Mouse (Mus musculus) thymus, postnatal 4 days (tissue): Measurements from ENCODE around the gene Cntnap5a.
"Not testable (repeated sequence)": the region's sequence is repeated elsewhere in the genome, so short reads cannot be mapped to it uniquely, and the experiment has no call there.

Source experiments
- DNase-seq: peaks from one replicate; pipeline ENCODE4 v3.0.0; 2021

The Cntnap5a gene

DNA sequence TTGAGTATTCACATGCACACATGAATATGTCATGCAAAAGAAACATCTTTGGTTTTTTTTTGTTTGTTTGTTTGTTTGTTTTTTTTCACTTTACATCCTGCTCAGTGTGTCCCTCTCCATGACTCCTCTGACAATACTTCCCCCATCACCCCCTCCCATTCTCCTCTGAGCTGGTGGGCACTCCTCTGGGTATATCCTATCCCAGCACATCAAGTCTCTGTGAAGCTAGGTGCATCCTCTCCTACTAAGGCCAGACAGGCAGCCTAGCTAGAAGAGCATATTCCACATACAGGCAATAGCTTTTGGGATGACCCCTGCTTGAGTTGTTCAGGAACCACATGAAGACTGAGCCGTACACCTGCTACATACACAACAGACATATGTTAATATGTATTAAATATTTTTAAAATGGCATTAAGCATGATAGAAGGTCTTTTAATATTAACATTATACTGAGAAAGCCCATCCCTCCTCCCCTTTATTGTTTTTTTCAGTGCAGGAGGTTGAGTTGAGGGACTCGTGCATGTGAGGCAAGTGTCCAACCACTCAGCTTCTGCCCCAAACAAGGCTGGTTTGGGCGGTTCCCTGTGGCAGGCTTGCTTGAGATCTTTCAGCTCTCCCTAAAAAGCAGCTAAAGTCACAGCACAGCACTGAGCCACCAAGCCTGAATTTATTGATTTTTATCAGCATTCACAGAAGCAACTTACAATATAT lies 422.6 kb downstream of the Cntnap5a start:
- no peak for DNase-seq

DNA sequence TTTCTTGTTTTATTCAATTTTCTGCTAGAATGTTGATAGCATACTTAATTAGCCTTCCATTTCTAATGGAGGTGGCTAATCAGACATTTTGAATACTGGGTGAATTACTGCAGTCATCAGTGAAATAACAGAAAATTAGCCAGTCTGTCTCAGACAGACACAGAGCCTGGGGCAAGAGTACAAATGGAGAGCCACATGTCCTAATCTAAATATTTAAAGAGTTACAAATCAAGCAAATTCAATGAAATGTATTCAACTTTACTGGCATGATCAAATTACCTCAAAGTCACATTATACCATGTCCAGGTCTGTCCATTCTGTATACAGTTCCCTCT lies 423.1 kb downstream of the Cntnap5a start:
- no peak for DNase-seq

DNA sequence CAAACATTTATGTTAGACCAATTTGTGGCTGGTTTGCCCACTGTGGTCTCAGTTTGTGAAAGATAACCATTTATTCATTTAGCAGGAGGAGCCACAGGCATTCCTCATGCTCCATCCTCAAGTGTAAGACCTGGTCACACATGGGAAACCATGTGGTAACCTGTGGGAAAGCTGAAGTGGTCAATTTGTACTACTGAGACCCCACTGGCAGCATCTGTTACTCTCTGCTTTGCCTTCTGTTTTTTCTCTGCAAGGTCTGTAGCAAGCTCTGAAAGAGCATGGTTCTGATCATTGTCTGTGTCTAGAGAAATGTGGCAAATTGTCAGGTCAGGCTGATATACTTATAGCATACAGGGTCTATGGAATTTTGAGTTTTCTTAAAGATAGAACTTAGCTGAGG lies 423.8 kb downstream of the Cntnap5a start:
- DNase-seq = no peak

- no peak for DNase-seq
Measured at GRCm38 (mm10) chr1:116125767-116126166, 441.2 kb downstream of the Cntnap5a start.

- no peak for DNase-seq
Measured at GRCm38 (mm10) chr1:116127085-116127484, 442.5 kb downstream of the Cntnap5a start.

- no peak for DNase-seq
Measured at GRCm38 (mm10) chr1:116128450-116129246, 444.1 kb downstream of the Cntnap5a start.

- DNase-seq = no peak
Measured at GRCm38 (mm10) chr1:116132471-116132870, 447.9 kb downstream of the Cntnap5a start.

DNA sequence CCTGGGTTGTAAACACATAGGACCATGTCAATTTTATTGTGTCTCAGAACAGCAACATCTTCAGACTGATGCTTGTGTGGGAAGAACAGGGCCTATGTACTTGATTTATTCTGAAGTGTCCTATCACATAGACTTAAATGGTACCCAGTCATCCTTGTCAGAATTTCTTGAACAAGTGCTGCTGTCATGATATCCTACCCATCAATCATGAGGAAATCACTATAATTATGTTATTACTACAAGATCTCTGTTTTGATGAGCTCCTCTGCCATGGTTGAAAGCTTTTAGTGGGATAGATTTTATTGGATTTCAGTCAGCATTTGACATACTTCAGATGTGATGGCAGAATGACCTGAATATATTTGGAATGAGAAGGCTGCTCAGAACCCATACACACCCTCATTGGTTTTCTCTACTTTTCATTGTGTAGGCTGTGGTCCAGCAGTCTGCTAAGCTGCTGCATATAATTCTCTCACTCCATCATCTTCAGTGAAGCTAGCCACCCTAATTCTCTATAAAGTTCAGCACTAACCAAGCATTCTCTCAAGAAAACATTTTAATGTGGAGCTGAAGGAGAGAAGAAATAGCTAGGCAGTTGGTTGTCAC lies 465.3 kb downstream of the Cntnap5a start:
- no peak for DNase-seq

DNA sequence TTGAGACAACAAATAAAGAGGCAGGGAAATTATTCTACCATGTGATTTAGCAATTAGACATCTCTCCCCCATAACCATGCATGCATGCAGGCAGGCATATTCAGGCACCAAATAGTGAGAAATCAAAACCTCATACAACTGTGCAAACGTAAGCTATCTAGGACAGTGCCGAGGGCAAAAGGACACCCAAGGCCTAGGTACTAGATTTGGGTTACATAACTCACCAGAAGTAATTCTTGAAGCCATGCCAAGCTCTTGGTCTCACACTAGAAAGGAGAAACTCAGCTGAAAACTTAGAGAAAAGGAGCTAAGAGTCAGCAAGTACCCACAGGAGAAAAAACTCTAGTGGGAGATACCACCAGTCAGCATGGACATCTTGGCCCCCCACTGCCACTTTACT lies 499.9 kb downstream of the Cntnap5a start:
- no peak for DNase-seq

GRCm38 (mm10) chr1:116188142-116188541 lies 503.6 kb downstream of the Cntnap5a start:
- not testable (repeated sequence) for DNase-seq

- DNase-seq = no peak
Measured at GRCm38 (mm10) chr1:116192299-116192698, 507.7 kb downstream of the Cntnap5a start.

GRCm38 (mm10) chr1:116216883-116217282 lies 532.3 kb downstream of the Cntnap5a start:
- DNase-seq = no peak

DNA sequence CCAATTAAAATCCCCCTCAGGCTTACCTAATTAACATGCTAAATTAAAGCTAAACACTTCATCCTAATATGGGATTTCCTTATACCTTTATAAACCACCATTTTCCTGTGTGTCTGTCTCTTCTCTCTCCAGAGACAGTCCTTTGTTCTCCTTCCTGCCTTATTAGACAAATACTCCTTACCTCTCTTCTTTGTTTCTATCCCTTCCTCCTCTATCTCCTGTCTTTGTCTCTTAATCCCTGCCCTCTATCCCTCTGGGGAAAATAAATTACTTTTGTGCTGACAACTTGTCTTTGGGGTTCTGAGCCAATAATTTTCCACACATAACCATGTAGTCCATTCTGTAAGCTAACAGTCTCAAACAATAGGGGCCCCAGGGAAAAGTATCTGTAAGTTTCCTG lies 556.0 kb downstream of the Cntnap5a start:
- DNase-seq = no peak

DNA sequence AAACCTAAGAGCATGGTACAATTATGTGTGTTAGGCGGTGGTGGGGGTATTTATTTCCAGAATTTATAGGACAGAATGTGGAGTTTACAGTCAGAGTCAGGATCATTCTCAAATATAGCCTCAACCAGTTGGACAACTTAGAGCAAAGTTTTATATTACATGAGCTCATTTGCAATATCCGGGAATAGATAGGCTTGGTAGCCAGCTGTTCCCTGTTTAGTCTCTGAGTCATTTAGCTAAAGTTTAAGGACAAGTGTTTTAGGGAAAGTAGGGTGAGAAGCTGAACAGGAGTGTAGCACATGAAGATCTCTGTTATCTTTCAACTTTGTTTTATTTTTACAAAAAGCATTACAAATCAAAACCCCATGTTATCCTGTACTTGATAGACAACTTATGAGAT lies 559.3 kb downstream of the Cntnap5a start:
- no peak for DNase-seq

GRCm38 (mm10) chr1:116281144-116281543 lies 596.6 kb downstream of the Cntnap5a start:
- DNase-seq = no peak

DNA sequence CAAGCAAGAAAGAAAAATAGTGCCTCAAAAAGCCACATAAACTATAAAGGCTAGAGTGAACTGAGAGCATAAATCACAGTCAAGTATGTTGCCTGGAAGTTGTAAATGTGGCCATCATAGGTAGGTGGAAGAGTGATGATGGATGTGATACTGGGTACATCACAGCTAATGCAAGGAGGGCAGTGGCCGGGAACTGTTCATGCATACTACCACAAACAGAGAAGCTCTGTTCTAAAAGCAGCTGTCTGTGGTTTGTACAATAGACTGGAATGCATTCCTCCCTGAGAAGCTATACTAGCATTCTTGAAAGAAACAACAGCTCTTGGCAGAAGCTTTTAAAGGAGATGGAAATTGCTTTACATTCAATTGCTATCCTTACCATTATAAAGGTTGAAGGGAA lies 599.4 kb downstream of the Cntnap5a start:
- no peak for DNase-seq

DNA sequence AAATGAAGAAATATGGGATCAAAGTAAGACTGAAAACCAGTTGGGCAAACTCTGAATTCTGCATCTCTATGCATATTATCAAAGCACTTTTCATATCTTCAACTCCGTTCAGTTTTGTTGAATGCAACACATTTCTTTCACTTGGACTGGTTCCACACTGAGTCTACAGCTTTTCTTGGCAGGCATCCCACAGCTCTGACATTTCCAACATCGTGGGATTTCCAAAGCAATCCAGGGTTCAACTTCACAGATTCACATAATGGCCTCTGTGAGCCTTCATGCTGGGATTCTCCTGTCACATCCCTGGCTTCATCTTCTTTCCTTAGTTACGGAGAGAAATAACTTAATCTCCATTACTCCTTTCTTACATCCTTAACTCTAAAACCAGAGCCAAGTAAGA lies 622.0 kb downstream of the Cntnap5a start:
- no peak for DNase-seq

DNA sequence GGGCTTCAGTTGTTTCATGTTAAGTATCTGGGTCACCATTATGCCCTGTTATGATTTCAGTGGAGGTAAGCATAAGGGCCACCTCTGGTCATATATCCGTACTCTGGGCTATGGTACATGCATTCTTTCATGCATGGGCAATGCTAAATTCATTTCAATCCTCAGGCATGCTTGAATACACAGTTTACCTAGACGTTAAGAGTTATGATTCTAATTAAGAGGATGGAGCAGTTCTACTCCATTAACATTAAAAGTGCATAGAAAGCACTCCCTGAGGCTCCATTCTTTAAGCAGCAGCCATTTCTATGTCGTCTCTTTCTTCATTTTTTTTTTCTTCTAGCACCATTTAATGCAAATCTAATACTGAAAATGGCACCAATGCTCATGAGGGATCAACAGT lies 627.0 kb downstream of the Cntnap5a start:
- DNase-seq = no peak

GRCm38 (mm10) chr1:116313269-116313668 lies 628.7 kb downstream of the Cntnap5a start:
- DNase-seq = no peak

DNA sequence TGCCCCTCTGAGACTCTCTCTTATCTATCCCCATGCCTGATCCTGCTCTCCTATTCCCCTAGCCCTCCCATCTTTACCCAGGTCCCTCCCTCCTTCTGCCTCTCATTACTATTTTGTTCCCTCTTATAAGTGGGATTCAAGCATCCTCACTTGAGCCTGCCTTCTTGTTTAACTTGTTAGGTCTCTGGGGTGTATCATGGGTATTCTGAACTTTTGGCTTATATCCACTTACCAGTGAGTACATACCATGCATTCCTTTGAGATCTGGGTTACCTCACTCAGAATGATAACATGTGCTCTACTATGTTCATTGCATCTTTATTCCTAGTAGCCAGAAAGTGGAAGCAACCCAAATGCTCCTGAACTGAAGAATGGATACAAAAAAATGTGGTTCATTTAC lies 639.9 kb downstream of the Cntnap5a start:
- DNase-seq = no peak

DNA sequence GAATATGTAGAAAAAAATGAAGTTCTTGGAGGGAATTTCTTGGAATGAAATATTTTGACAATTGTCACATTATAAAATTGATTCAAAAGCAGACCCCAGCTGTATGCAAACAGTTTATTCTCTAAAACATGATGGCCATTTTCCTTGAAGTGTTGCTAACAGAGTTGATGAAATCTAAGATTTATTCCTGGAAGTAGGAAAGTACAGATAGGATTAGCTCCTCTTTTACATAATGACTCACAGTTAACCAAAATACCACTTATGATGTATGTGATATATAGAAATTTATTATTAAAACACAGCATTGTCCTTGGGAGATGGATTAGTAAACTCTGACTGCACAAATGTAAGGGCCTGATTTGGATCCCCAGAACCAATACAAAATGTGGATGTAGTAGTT lies 669.1 kb downstream of the Cntnap5a start:
- no peak for DNase-seq

DNA sequence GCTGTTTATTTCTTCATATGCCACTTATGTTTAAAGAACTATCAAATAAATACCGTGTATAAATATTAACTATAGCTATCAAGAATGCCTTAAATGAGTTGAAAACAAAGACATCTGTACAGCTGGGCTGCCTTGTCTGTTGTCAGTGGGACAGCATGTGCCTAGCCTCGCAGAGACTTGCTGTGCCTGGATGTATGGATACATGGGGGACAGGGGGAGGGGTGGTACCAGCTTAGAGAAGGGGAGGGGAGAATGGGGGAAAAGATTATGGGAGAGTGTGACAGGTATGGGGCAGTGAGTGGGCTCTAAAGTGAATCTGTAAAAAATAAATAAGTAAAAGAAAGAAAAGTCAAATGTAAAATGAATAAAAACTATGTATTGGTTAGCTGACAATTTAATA lies 681.0 kb downstream of the Cntnap5a start:
- DNase-seq = no peak

GRCm38 (mm10) chr1:116366171-116366570 lies 681.6 kb downstream of the Cntnap5a start:
- DNase-seq = no peak

GRCm38 (mm10) chr1:116366806-116367205 lies 682.2 kb downstream of the Cntnap5a start:
- no peak for DNase-seq
